In genomic region chr5:115838059-115838458, GRCm38 (mm10) we compare ENCODE assay signal across 23 mouse cellular contexts.
"Had no signal": no experiment of that assay in that cellular context is flagged by ENCODE, and none has a peak within 500 bp of the region (broad histone marks: within the 10 kb centered on the region; RNA-seq: fewer than 3 reads in every experiment).

No protein-coding gene starts in this region.

- H3K4me3 ChIP-seq: layer of hippocampus, adult 2 months; left cerebral cortex, adult 2 months; lung, embryonic 15.5 days; midbrain, embryonic 12.5 days; midbrain, embryonic 15.5 days; neural tube, embryonic 12.5 days; neural tube, embryonic 15.5 days had no signal

- H3K27me3 ChIP-seq: lung, embryonic 15.5 days; midbrain, embryonic 12.5 days; midbrain, embryonic 15.5 days; neural tube, embryonic 12.5 days; neural tube, embryonic 15.5 days had no signal

- H3K4me2 ChIP-seq: liver, embryonic 11.5 days; lung, embryonic 15.5 days; midbrain, embryonic 12.5 days; midbrain, embryonic 15.5 days; neural tube, embryonic 12.5 days; neural tube, embryonic 15.5 days had no signal

- H3K4me1 ChIP-seq: lung, embryonic 15.5 days; midbrain, embryonic 12.5 days; midbrain, embryonic 15.5 days; neural tube, embryonic 12.5 days; neural tube, embryonic 15.5 days had no signal

- H3K9me3 ChIP-seq: lung, embryonic 15.5 days; midbrain, embryonic 15.5 days; neural tube, embryonic 12.5 days; neural tube, embryonic 15.5 days had no signal

- H3K36me3 ChIP-seq: lung, embryonic 15.5 days; midbrain, embryonic 12.5 days; midbrain, embryonic 15.5 days; neural tube, embryonic 12.5 days; neural tube, embryonic 15.5 days had no signal

- H3K27ac ChIP-seq: layer of hippocampus, adult 2 months; left cerebral cortex, adult 2 months; liver, embryonic 14.5 days; lung, embryonic 15.5 days; midbrain, embryonic 12.5 days; midbrain, embryonic 15.5 days; neural tube, embryonic 12.5 days; neural tube, embryonic 15.5 days; stomach, postnatal 0 days had no signal

- ATAC-seq: liver, postnatal 0 days; midbrain, embryonic 15.5 days had no signal

- DNase-seq: kidney, adult 9 months; kidney, postnatal 25 days; layer of hippocampus, adult 9-11 months; layer of hippocampus, postnatal 36 days; liver, postnatal 0 days; lung, postnatal 10 days; lung, postnatal 4 days; right cerebral cortex, adult 18-20 months; right cerebral cortex, postnatal 14 days; right cerebral cortex, postnatal 4 days; thymus, adult 2 months; thymus, postnatal 14 days; thymus, postnatal 4 days had no signal

- H3K9ac ChIP-seq: liver, embryonic 14.5 days; liver, postnatal 0 days; lung, embryonic 15.5 days; midbrain, embryonic 12.5 days; midbrain, embryonic 15.5 days; neural tube, embryonic 12.5 days; neural tube, embryonic 15.5 days had no signal
